Mouse (Mus musculus) spleen, adult 2 months (tissue): Measurements from ENCODE around the gene Plekhg3. TPM values are rescaled to one million over a fixed set of nuclear protein-coding genes. Genes with fewer than 3 reads are reported as not detected.

Experiments used
- DNase-seq, 2 experiments: peaks; one replicate each; pipeline versions ENCODE4 v3.0.0 to v3.0.0-alpha.2; 2012 to 2021; ENCODE audit warnings: low spot score in 2 of 2, low read depth in 1 of 2
- H3K27ac ChIP-seq: fragments of 200-500 bp; 2 replicates; pipeline ENCODE4 v1.5.1; 2012; ENCODE audit warnings: low read length, inconsistent platforms; ENCODE audit not compliant: insufficient read depth
- H3K27me3 ChIP-seq: fragments of 200-500 bp; 2 replicates; pipeline ENCODE4 v1.6.1; 2012; ENCODE audit warnings: mild to moderate bottlenecking, moderate library complexity, low read length, inconsistent platforms; ENCODE audit not compliant: control insufficient read depth, insufficient read depth
- H3K36me3 ChIP-seq: fragments of 200-500 bp; 2 replicates; pipeline ENCODE4 v1.6.1; 2012; ENCODE audit warnings: mild to moderate bottlenecking, low read length, inconsistent platforms; ENCODE audit not compliant: control insufficient read depth, insufficient read depth
- H3K4me1 ChIP-seq: fragments of 200-500 bp; 2 replicates; pipeline ENCODE4 v1.6.1; 2011; ENCODE audit warnings: inconsistent platforms; ENCODE audit not compliant: control insufficient read depth, insufficient read depth, insufficient read length
- H3K4me3 ChIP-seq: fragments of 200-500 bp; 2 replicates; pipeline ENCODE4 v1.5.1; 2011; ENCODE audit warnings: mild to moderate bottlenecking, inconsistent platforms; ENCODE audit not compliant: insufficient read depth, insufficient read length; ENCODE audit errors: extremely low read depth
- CTCF ChIP-seq: fragments of 200-500 bp; IDR thresholded peaks from 2 replicates; pipeline ENCODE4 v1.5.1; 2011; ENCODE audit warnings: mild to moderate bottlenecking, inconsistent platforms; ENCODE audit not compliant: insufficient read depth, insufficient read length, insufficient replicate concordance; ENCODE audit errors: extremely low read depth
- POLR2A ChIP-seq: fragments of 200-500 bp; IDR thresholded peaks from 2 replicates; pipeline ENCODE4 v1.6.1; 2011; ENCODE audit warnings: low read depth, low read length, inconsistent platforms
- WGBS: fragments of 180-500 bp; shearing (Covaris S2); methylation state at CpG from one replicate; pipeline ENCODE4 v1.1.7; 2018; 5-methylcytosine and 5-hydroxymethylcytosine counted together
- polyA plus RNA-seq: library from polyadenylated mRNA; depleted of rRNA; stranded (reverse); fragments of >200 nt; gene quantifications from 2 replicates; pipeline ENCODE4 v1.2.3, GENCODE M21; 2012

The Plekhg3 gene
- polyA plus RNA-seq, 1 experiment: 15.3 TPM

- TF ChIP-seq POLR2A (no peak), CTCF (no peak)
- no peak for DNase-seq
- 53% methylated on average over 2 of the region's 2 CpGs for WGBS
- peaks cover 18% of the 10 kb centered on the region for H3K36me3 ChIP-seq
- no peak overlapping the region for H3K27ac ChIP-seq
- no peak overlapping the region for H3K4me3 ChIP-seq
- no peaks in the 10 kb centered on the region for H3K27me3 ChIP-seq
- no peaks in the 10 kb centered on the region for H3K4me1 ChIP-seq
Observed at GRCm38 (mm10) chr12:76578465-76578864, 47.8 kb downstream of the Plekhg3 start.

GRCm38 (mm10) chr12:76579806-76580205 lies 49.1 kb downstream of the Plekhg3 start:
- Histone ChIP-seq H3K36me3 (peaks cover 18% of the 10 kb centered on the region), H3K27ac (no peak overlapping the region), H3K4me1 (no peaks in the 10 kb centered on the region), H3K4me3 (no peak overlapping the region), H3K27me3 (no peaks in the 10 kb centered on the region)
- DNase-seq: no peak
- WGBS: 100% methylated on average over 1 of the region's 1 CpGs
- TF ChIP-seq POLR2A (no peak), CTCF (no peak)

- H3K27ac ChIP-seq: no peak overlapping the region
- H3K4me1 ChIP-seq: no peaks in the 10 kb centered on the region
- no peaks in the 10 kb centered on the region for H3K27me3 ChIP-seq
- DNase-seq: no peak
- H3K4me3 ChIP-seq: no peak overlapping the region
- 90% methylated on average over 3 of the region's 3 CpGs for WGBS
- peaks cover 5% of the 10 kb centered on the region for H3K36me3 ChIP-seq
- TF ChIP-seq CTCF (no peak), POLR2A (no peak)
Observed at GRCm38 (mm10) chr12:76582139-76582538, 51.4 kb downstream of the Plekhg3 start.

- Histone ChIP-seq H3K27ac (no peak overlapping the region), H3K27me3 (no peaks in the 10 kb centered on the region), H3K4me1 (no peaks in the 10 kb centered on the region), H3K4me3 (no peak overlapping the region), H3K36me3 (peaks cover under 1% of the 10 kb centered on the region)
- no peak for TF ChIP-seq CTCF
- TF ChIP-seq POLR2A: no peak
- no peak for DNase-seq
- 23% methylated on average over 6 of the region's 6 CpGs for WGBS
Observed at GRCm38 (mm10) chr12:76582841-76583240, 52.1 kb downstream of the Plekhg3 start.

GRCm38 (mm10) chr12:76583454-76583853 lies 52.8 kb downstream of the Plekhg3 start:
- no peaks in the 10 kb centered on the region for H3K36me3 ChIP-seq
- WGBS: 93% methylated on average over 7 of the region's 7 CpGs
- no peak for DNase-seq

GRCm38 (mm10) chr12:76585028-76585427 lies 54.3 kb downstream of the Plekhg3 start:
- Histone ChIP-seq H3K4me3 (no peak overlapping the region), H3K36me3 (no peaks in the 10 kb centered on the region), H3K4me1 (no peaks in the 10 kb centered on the region), H3K27me3 (no peaks in the 10 kb centered on the region), H3K27ac (no peak overlapping the region)
- DNase-seq: no peak
- TF ChIP-seq POLR2A (no peak), CTCF (no peak)

More at GRCm38 (mm10) chr12:76583454-76583853, 52.8 kb downstream of the Plekhg3 start:
- no peak for TF ChIP-seq POLR2A
- no peak for TF ChIP-seq CTCF
- no peak overlapping the region for H3K27ac ChIP-seq
- no peaks in the 10 kb centered on the region for H3K27me3 ChIP-seq
- H3K4me1 ChIP-seq: no peaks in the 10 kb centered on the region
- H3K4me3 ChIP-seq: no peak overlapping the region

GRCm38 (mm10) chr12:76587357-76587756 lies 56.7 kb downstream of the Plekhg3 start:
- H3K4me1 ChIP-seq: no peaks in the 10 kb centered on the region
- no peaks in the 10 kb centered on the region for H3K27me3 ChIP-seq
- no peaks in the 10 kb centered on the region for H3K36me3 ChIP-seq
- TF ChIP-seq POLR2A: no peak
- no peak for TF ChIP-seq CTCF
- H3K27ac ChIP-seq: no peak overlapping the region
- no peak overlapping the region for H3K4me3 ChIP-seq
- no peak for DNase-seq
- WGBS: 89% methylated on average over 11 of the region's 11 CpGs
